Mouse (Mus musculus) lung, adult 2 months (tissue): Measurements from ENCODE around the gene Cadm4.

Experiments used
- CTCF ChIP-seq: fragments of 200-500 bp; IDR thresholded peaks from 2 replicates; pipeline ENCODE4 v1.5.1; 2011; ENCODE audit warnings: mild to moderate bottlenecking, low read length, control low read depth; ENCODE audit not compliant: insufficient read depth
- POLR2A ChIP-seq: fragments of 200-500 bp; IDR thresholded peaks from 2 replicates; pipeline ENCODE4 v1.6.1; 2011; ENCODE audit warnings: low read depth, mild to moderate bottlenecking, control low read depth, low read length, borderline replicate concordance; ENCODE audit errors: extremely low read depth

- no peak for TF ChIP-seq POLR2A
- TF ChIP-seq CTCF, result no peak
Observed at GRCm38 (mm10) chr7:24481474-24482207, at the start of gene Cadm4.
